Mouse (Mus musculus) G1E (cell line): ENCODE measurements around the gene Cab39l. TPM values are rescaled to one million over a fixed set of nuclear protein-coding genes. Genes with fewer than 3 reads are reported as not detected.
A peak's percentile ranks its signal among the peaks of the same experiment; 100 is the strongest.

ENCODE experiments used
- ATAC-seq: 2 replicates; pipeline ENCODE4 v1.8.0; 2016; ENCODE audit warnings: mild to moderate bottlenecking; ENCODE audit not compliant: insufficient number of reproducible peaks, poor library complexity, low FRiP score, severe bottlenecking; ENCODE audit errors: extremely low read depth
- DNase-seq: peaks from one replicate; pipeline ENCODE4 v3.0.0; 2012; ENCODE audit warnings: low spot score
- H3K27me3 ChIP-seq: 2 replicates; pipeline ENCODE4 v1.6.1; 2012; ENCODE audit warnings: mild to moderate bottlenecking, low read length, inconsistent platforms; ENCODE audit not compliant: insufficient read depth
- H3K36me3 ChIP-seq: replicated peaks from 2 replicates; pipeline ENCODE3; 2012; ENCODE audit warnings: mild to moderate bottlenecking, inconsistent platforms
- H3K4me1 ChIP-seq: 2 replicates; pipeline ENCODE4 v1.6.1; 2012; ENCODE audit warnings: low read depth, low read length, inconsistent platforms, mixed read lengths; ENCODE audit not compliant: insufficient read depth
- H3K4me3 ChIP-seq: 2 replicates; pipeline ENCODE4 v1.5.1; 2012; ENCODE audit warnings: low read depth, mild to moderate bottlenecking, inconsistent platforms, low read length, moderate library complexity, mixed read lengths
- H3K9me3 ChIP-seq: replicated peaks from 2 replicates; pipeline ENCODE4 v1.6.1; 2012; ENCODE audit warnings: inconsistent platforms
- CTCF ChIP-seq: IDR thresholded peaks from 2 replicates; pipeline ENCODE4 v1.5.1; 2012; ENCODE audit warnings: low read depth, low read length, inconsistent platforms, mixed read lengths
- GATA1 ChIP-seq: IDR thresholded peaks from 2 replicates; pipeline ENCODE4 v1.6.1; 2012; ENCODE audit warnings: borderline replicate concordance, low read length, inconsistent platforms, mixed read lengths
- GATA2 ChIP-seq: IDR thresholded peaks from 2 replicates; pipeline ENCODE4 v1.6.1; 2012; ENCODE audit warnings: low read depth, low read length, inconsistent platforms, borderline replicate concordance
- POLR2AphosphoS5 ChIP-seq: IDR thresholded peaks from 2 replicates; pipeline ENCODE4 v1.6.1; 2012; ENCODE audit warnings: low read depth, low read length, inconsistent platforms; ENCODE audit not compliant: insufficient replicate concordance
- TAL1 ChIP-seq: conservative IDR thresholded peaks from 2 replicates; pipeline ENCODE4 v1.6.1; 2012; ENCODE audit warnings: low read depth, low read length, inconsistent platforms, mixed read lengths
- polyA plus RNA-seq: library from polyadenylated mRNA; stranded (reverse); fragments of >175 nt; gene quantifications from 2 replicates; pipeline ENCODE4 v1.2.3, GENCODE M21; 2012
- total RNA-seq, 2 experiments: library from RNA; stranded (forward) in 1 of 2; stranded (reverse) in 1 of 2; fragments of 200-1000 nt in 1 of 2; fragments of >200 nt in 1 of 2; fragmentation: Nextera tagmentation in 1 of 2; gene quantifications; 2 replicates each; pipeline ENCODE4 v1.2.3; 2014 to 2017

Cab39l gene
- total and polyA plus RNA-seq, 3 experiments = 2.2 to 100 (median 52.0) TPM

DNA sequence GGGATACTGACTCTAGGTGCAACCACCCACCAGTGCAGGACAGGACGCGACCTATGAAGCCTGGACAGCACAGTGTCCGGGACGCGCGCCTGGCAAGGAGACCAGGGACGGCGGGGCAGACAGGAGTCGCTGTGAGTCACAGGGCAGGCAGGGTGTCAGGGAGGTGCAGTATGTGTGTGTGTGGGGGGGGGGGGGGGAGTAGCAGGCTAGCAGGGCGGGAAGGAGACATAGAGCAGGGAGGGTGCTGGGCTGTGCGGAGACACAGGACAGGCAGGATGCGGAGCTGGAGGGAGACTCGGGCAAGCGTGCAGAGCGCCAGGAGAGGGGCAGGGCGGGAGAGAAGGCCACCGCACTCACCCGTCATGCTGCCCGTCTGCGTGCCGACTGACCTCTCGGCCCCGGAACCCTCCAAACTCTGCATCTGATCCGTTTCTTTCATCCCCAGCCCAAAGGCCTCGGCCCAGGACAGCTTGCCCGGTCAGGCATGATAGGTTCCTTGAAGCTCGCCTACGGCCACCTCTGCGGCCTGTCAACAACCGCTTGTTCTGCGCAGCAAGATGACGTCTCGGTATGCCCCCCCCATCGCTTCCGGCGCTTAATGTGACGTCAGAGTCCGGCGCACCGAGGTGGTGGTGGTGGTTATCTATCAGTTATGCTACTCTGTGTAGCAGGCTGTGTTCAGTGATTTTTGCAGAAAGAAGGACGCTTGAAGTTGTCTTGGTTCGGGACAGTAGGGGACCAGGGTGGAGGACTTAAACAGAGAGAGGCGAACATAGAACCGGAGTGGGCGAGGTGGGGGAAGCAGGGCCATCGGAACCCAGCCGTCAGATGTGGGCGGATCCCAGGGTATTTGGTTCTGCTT, 156.9 kb downstream of the Cab39l start, which contains the start of gene Cdadc1:
Cdadc1 (minus strand) TSS at position 562 of the 862 bp plus-strand sequence.
- peaks cover 29% of the 10 kb centered on the region for H3K36me3 ChIP-seq
- peak within 1 kb of the TSS; percentile 97 for H3K4me3 ChIP-seq
- peaks cover 2% of the 10 kb centered on the region; the same call in 1 of the 2 replicates for H3K27me3 ChIP-seq
- TF ChIP-seq POLR2AphosphoS5 (no peak), GATA2 (no peak), CTCF (no peak), GATA1 (no peak), TAL1 (no peak)
- DNase-seq = peak; percentile 83
- no peaks in the 10 kb centered on the region for H3K9me3 ChIP-seq
- peaks cover 18% of the 10 kb centered on the region for H3K4me1 ChIP-seq
- ATAC-seq = peak; percentile 75

DNA sequence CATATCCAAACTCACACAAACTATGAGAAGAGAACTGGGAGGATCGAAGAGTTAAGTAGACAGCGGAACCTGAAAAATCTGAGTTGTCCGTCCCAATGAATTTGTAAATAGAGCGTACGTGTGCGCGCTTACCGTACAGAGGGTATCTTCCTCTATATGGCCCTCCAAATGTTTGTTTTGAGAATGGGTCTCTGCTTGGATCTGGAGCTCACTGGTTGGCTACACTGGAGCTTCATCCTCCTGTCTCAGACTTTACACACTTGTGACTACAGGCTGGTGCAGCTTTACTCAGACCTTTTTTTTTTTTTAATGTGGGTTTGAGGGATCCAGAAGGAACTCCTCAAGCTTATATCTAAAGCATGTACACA, 157.5 kb downstream of the Cab39l start:
- no peak for TF ChIP-seq GATA2
- no peak for TF ChIP-seq TAL1
- TF ChIP-seq POLR2AphosphoS5 = no peak
- TF ChIP-seq GATA1 = no peak
- peaks cover 18% of the 10 kb centered on the region for H3K4me1 ChIP-seq
- peaks cover 23% of the 10 kb centered on the region for H3K36me3 ChIP-seq
- peak overlapping the region; percentile 97 for H3K4me3 ChIP-seq
- peaks cover 8% of the 10 kb centered on the region for H3K27me3 ChIP-seq
- ATAC-seq = no peak
- DNase-seq = no peak
- no peaks in the 10 kb centered on the region for H3K9me3 ChIP-seq

DNA sequence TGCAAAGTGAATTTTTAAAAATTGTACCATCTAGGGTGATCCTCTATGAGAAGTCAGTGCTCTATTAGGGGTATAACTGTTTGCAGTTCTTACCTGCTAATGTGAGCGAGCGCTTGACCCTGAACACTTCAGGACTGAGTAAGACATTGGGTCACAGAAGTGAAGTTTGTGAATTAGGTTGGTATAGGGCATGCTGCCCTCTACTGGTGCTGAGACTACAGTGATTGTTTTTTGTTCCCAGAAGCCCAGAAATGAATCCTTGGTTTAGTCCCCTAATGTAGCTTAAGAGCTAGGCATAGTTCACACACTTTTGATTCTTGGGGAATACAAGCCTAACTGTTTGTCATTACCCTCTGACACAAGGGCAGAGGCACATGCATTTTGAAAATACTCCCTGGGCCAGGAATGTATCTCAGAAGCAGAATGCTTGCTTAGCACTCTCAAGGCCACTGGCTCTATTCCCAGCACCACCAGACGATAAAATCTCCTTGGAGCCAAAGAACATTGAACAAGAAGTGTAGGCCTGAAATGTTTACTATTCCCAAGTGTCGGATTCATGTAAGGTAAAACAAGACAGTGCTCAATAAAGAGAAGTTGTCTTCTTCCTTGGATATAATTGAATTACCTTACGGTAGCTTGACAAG, 163.4 kb downstream of the Cab39l start:
- Histone ChIP-seq H3K4me1 (peaks cover 4% of the 10 kb centered on the region; the same call in 1 of the 2 replicates), H3K4me3 (no peak overlapping the region), H3K27me3 (peaks cover 11% of the 10 kb centered on the region), H3K36me3 (no peaks in the 10 kb centered on the region), H3K9me3 (no peaks in the 10 kb centered on the region)
- no peak for TF ChIP-seq GATA2
- no peak for TF ChIP-seq POLR2AphosphoS5
- no peak for TF ChIP-seq CTCF
- no peak for TF ChIP-seq GATA1
- no peak for TF ChIP-seq TAL1
- ATAC-seq = no peak; the same call in 1 of the 2 replicates
- no peak for DNase-seq

DNA sequence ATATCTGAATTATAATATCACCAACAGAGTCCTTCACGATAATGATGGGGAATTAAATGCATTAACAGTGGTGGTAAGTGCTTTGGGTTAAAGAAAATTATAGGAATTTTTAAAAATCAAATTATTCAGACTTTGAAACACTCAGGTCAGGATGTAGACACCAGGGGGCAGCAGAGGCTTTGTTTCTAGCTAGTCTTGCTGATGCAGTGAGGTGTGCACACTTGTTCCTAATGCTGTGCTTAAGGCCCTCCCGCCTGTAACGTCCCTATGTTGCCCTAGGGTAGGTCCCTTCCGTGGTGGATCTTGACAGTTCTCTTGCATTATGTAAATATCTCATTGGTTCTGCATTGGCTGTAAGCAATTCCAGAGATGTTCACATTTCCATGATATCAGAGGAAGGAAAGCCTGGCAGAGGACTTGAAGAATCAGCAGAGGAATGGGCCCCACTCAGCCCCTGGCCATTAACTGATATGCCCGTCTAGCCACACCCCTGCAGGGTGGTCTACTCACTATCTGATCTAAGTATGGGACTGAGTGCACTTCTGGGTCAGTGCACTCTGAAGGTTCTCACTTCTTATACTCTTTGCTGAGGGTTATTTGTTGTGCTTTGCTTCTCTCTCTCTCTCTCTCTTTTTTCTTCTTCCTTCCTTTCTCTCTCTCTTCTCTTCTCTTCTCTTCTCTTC, 165.0 kb downstream of the Cab39l start:
- Histone ChIP-seq H3K36me3 (no peaks in the 10 kb centered on the region), H3K9me3 (no peaks in the 10 kb centered on the region), H3K4me1 (peaks cover 4% of the 10 kb centered on the region; the same call in 1 of the 2 replicates), H3K4me3 (no peak overlapping the region), H3K27me3 (peaks cover 14% of the 10 kb centered on the region)
- TF ChIP-seq GATA1 (no peak), TAL1 (no peak), GATA2 (no peak), CTCF (0 out of 2 replicates have a peak, but pooled peaks have one; percentile 33), POLR2AphosphoS5 (no peak)
- DNase-seq (peak; percentile 9), ATAC-seq (peak; percentile 22; the same call in 1 of the 2 replicates)

DNA sequence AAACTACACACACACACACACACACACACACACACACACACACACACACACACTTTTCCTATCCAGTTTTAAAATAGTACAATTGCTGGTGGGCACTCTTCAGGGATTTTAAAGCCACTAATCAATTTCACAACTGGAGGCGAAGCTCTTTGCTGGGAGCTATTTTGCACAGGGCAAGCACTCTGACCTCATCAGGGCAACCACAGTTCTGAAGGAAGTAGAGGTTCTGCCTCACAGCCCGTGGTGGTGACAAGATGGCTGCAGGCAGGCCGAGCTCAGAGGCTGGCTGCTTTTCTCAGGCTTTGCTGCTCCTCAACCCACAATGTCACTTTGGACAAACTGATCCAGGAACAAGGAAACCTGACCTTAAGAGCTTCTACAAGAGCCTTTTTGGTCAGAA, 166.2 kb downstream of the Cab39l start:
- no peak overlapping the region for H3K4me3 ChIP-seq
- TF ChIP-seq POLR2AphosphoS5 = no peak
- no peak for TF ChIP-seq CTCF
- TF ChIP-seq GATA1 = no peak
- no peak for TF ChIP-seq TAL1
- no peak for TF ChIP-seq GATA2
- DNase-seq = no peak
- no peaks in the 10 kb centered on the region for H3K36me3 ChIP-seq
- H3K9me3 ChIP-seq = no peaks in the 10 kb centered on the region
- peaks cover 12% of the 10 kb centered on the region for H3K27me3 ChIP-seq
- peaks cover 4% of the 10 kb centered on the region; the same call in 1 of the 2 replicates for H3K4me1 ChIP-seq
- ATAC-seq = no peak
